Mouse (Mus musculus) gastrocnemius, adult 2 months (tissue): ENCODE results near the gene Lrrc3. TPM values are rescaled to one million over a fixed set of nuclear protein-coding genes. Genes with fewer than 3 reads are reported as not detected.
A peak's percentile ranks its signal among the peaks of the same experiment; 100 is the strongest.

Source experiments
- DNase-seq: peaks from one replicate; pipeline ENCODE4 v3.0.0; 2022
- H3K27ac ChIP-seq: fragments of 200-600 bp; 2 replicates; pipeline ENCODE4 v1.8.1; 2022; ENCODE audit warnings: mild to moderate bottlenecking
- H3K4me3 ChIP-seq: fragments of 200-600 bp; 2 replicates; pipeline ENCODE4 v1.8.1; 2022; ENCODE audit warnings: mild to moderate bottlenecking, moderate library complexity
- CTCF ChIP-seq: fragments of 200-600 bp; IDR thresholded peaks from 2 replicates; pipeline ENCODE4 v1.8.1; 2022; ENCODE audit warnings: antibody characterized with exemption, mild to moderate bottlenecking, moderate library complexity
- intact Hi-C: fragments of 180-260 bp; cut with DNase I; formaldehyde crosslinking; loops from one replicate; pipeline ENCODE4 v1.15.1; 2025
- total RNA-seq, 2 experiments: library from RNA; stranded (reverse); gene quantifications; 2 replicates each; pipeline ENCODE4 v1.2.3; 2021

The Lrrc3 gene
- total RNA-seq, 2 experiments from 2014 or later = 0.13 to 0.14 TPM

GRCm38 (mm10) chr10:77900903-77901818, 1.2 kb downstream of the Lrrc3 start:
- intact Hi-C loops = no loop called here
- DNase-seq = no peak
- peak overlapping the region; percentile 76 for H3K4me3 ChIP-seq
- no peak overlapping the region for H3K27ac ChIP-seq
- TF ChIP-seq CTCF = no peak

- intact Hi-C loops = no loop called here
- no peak overlapping the region for H3K27ac ChIP-seq
- TF ChIP-seq CTCF = no peak
- H3K4me3 ChIP-seq = no peak overlapping the region
- DNase-seq = no peak
Observed at GRCm38 (mm10) chr10:77900126-77900525, 2.2 kb downstream of the Lrrc3 start.

- intact Hi-C loops = no loop called here
- H3K27ac ChIP-seq = no peak overlapping the region
- no peak for TF ChIP-seq CTCF
- DNase-seq = no peak
- no peak overlapping the region for H3K4me3 ChIP-seq
Observed at GRCm38 (mm10) chr10:77895562-77895961, 6.8 kb downstream of the Lrrc3 start.

GRCm38 (mm10) chr10:77890987-77891565, 11.3 kb downstream of the Lrrc3 start:
- intact Hi-C loops = no loop called here
- no peak overlapping the region for H3K4me3 ChIP-seq
- H3K27ac ChIP-seq = no peak overlapping the region
- no peak for DNase-seq
- TF ChIP-seq CTCF = no peak

GRCm38 (mm10) chr10:77886007-77886747, 16.2 kb downstream of the Lrrc3 start:
- TF ChIP-seq CTCF = peak; percentile 9; the same call in 1 of the 2 replicates
- intact Hi-C loops = loop anchor here (10.0 kb wide), 1 partner anchor 371 kb away; the partner anchor contains the start of gene Fam207a

GRCm38 (mm10) chr10:77882553-77882952, 19.8 kb downstream of the Lrrc3 start:
- no peak overlapping the region for H3K27ac ChIP-seq
- peak; percentile 41 for TF ChIP-seq CTCF
- DNase-seq = no peak
- intact Hi-C loops = loop anchor here (10.0 kb wide), 1 partner anchor 368 kb away; the partner anchor contains the start of gene Fam207a
- no peak overlapping the region for H3K4me3 ChIP-seq

More at GRCm38 (mm10) chr10:77886007-77886747, 16.2 kb downstream of the Lrrc3 start:
- Histone ChIP-seq H3K27ac (no peak overlapping the region), H3K4me3 (no peak overlapping the region)
- no peak for DNase-seq

GRCm38 (mm10) chr10:77880305-77880704, 22.0 kb downstream of the Lrrc3 start:
- intact Hi-C loops = loop anchor here (10.0 kb wide), 1 partner anchor 366 kb away; the partner anchor contains the start of gene Fam207a
- H3K27ac ChIP-seq = no peak overlapping the region
- TF ChIP-seq CTCF = no peak
- no peak for DNase-seq
- no peak overlapping the region for H3K4me3 ChIP-seq

- TF ChIP-seq CTCF = peak; percentile 67
- intact Hi-C loops = loop anchor here (2.0 kb wide), 1 partner anchor 250 kb away; no protein-coding TSS in a partner anchor
- Histone ChIP-seq H3K4me3 (no peak overlapping the region), H3K27ac (no peak overlapping the region)
- peak; percentile 60 for DNase-seq
Observed at GRCm38 (mm10) chr10:77878985-77879384, 23.4 kb downstream of the Lrrc3 start.

- intact Hi-C loops = no loop called here
- DNase-seq = no peak
- Histone ChIP-seq H3K27ac (no peak overlapping the region), H3K4me3 (no peak overlapping the region)
- no peak for TF ChIP-seq CTCF
Observed at GRCm38 (mm10) chr10:77869651-77870050, 32.7 kb downstream of the Lrrc3 start.

GRCm38 (mm10) chr10:77867546-77867945, 34.8 kb downstream of the Lrrc3 start:
- intact Hi-C loops = no loop called here
- Histone ChIP-seq H3K4me3 (no peak overlapping the region), H3K27ac (no peak overlapping the region)
- TF ChIP-seq CTCF = no peak
- no peak for DNase-seq

- no peak for DNase-seq
- Histone ChIP-seq H3K27ac (no peak overlapping the region), H3K4me3 (peak overlapping the region; percentile 33)
- intact Hi-C loops = no loop called here
- TF ChIP-seq CTCF = no peak
Observed at GRCm38 (mm10) chr10:77864762-77865143, 37.6 kb downstream of the Lrrc3 start.

GRCm38 (mm10) chr10:77864067-77864761, 38.1 kb downstream of the Lrrc3 start:
- no peak for TF ChIP-seq CTCF
- no peak overlapping the region for H3K27ac ChIP-seq
- no peak for DNase-seq
- intact Hi-C loops = no loop called here
- peak overlapping the region; percentile 33 for H3K4me3 ChIP-seq
